Mouse (Mus musculus) small intestine, adult 2 months (tissue): ENCODE data around the gene Fam53b.

ENCODE experiments used
- CTCF ChIP-seq: fragments of 200-500 bp; IDR thresholded peaks from 2 replicates; pipeline ENCODE4 v1.5.1; 2012; ENCODE audit warnings: low read depth, mild to moderate bottlenecking, control low read depth, inconsistent platforms, low read length, moderate library complexity, mixed read lengths; ENCODE audit not compliant: insufficient replicate concordance, insufficient read length; ENCODE audit errors: extremely low read depth
- POLR2A ChIP-seq: fragments of 200-500 bp; IDR thresholded peaks from 2 replicates; pipeline ENCODE4 v1.6.1; 2012; ENCODE audit warnings: low read depth, mild to moderate bottlenecking, control low read depth, inconsistent platforms, low read length, moderate library complexity

GRCm38 (mm10) chr7:132817056-132817455 lies 3.4 kb upstream of the Fam53b start:
- TF ChIP-seq CTCF (no peak), POLR2A (no peak)
